Mouse (Mus musculus): ENCODE results near the gene Peak1. TPM values are rescaled to one million over a fixed set of nuclear protein-coding genes. Genes with fewer than 3 reads are reported as not detected.
A peak's percentile ranks its signal among the peaks of the same experiment; 100 is the strongest.

Peak1 gene
- polyA plus RNA-seq, 1 experiment from 2014 or later = 10.7 TPM

- Histone ChIP-seq H3K9me3 (no peaks in the 10 kb centered on the region), H3K27me3 (replicated peaks) (no peaks in the 10 kb centered on the region), H3K4me1 (peaks cover 28% of the 10 kb centered on the region), H3K36me3 (0 out of 2 replicates have a peak, but pooled peaks cover under 1% of the 10 kb centered on the region), H3K27ac (replicated peaks) (peak overlapping the region; percentile 15; the same call in 1 of the 2 replicates), H3K9ac (peak overlapping the region; percentile 11; the same call in 1 of the 2 replicates), H3K4me2 (peak overlapping the region; percentile 23; the same call in 1 of the 2 replicates), H3K4me3 (no peak overlapping the region)
- no peak for ATAC-seq (ENCODE audit: extremely low read depth, insufficient number of reproducible peaks, low FRiP score, low TSS enrichment)
- 36% methylated on average over 11 of the region's 11 CpGs for WGBS
These were observed 204.2 kb downstream of the Peak1 start for GRCm38 (mm10) chr9:56213451-56214291.

GRCm38 (mm10) chr9:56208817-56209216 lies 209.1 kb downstream of the Peak1 start:
- no peak overlapping the region for H3K27ac ChIP-seq (replicated peaks)

GRCm38 (mm10) chr9:56207516-56207915 lies 210.4 kb downstream of the Peak1 start:
- Histone ChIP-seq H3K27me3 (replicated peaks) (no peaks in the 10 kb centered on the region), H3K27ac (replicated peaks) (no peak overlapping the region), H3K4me1 (no peaks in the 10 kb centered on the region), H3K36me3 (peaks cover 47% of the 10 kb centered on the region), H3K9ac (no peak overlapping the region), H3K9me3 (no peaks in the 10 kb centered on the region), H3K4me3 (no peak overlapping the region), H3K4me2 (no peak overlapping the region)
- no peak for ATAC-seq (ENCODE audit: extremely low read depth, insufficient number of reproducible peaks, low FRiP score, low TSS enrichment)
- 82% methylated on average over 5 of the region's 5 CpGs for WGBS

More at GRCm38 (mm10) chr9:56208817-56209216, 209.1 kb downstream of the Peak1 start:
- no peaks in the 10 kb centered on the region for H3K9me3 ChIP-seq
- H3K4me2 ChIP-seq = no peak overlapping the region
- H3K9ac ChIP-seq = no peak overlapping the region
- H3K27me3 ChIP-seq (replicated peaks) = no peaks in the 10 kb centered on the region
- 77% methylated on average over 8 of the region's 8 CpGs for WGBS
- no peak for ATAC-seq (ENCODE audit: extremely low read depth, insufficient number of reproducible peaks, low FRiP score, low TSS enrichment)
- H3K4me1 ChIP-seq = peaks cover 5% of the 10 kb centered on the region
- H3K4me3 ChIP-seq = no peak overlapping the region
- peaks cover 39% of the 10 kb centered on the region for H3K36me3 ChIP-seq

- WGBS = 86% methylated on average over 10 of the region's 10 CpGs
These were observed 210.8 kb downstream of the Peak1 start for GRCm38 (mm10) chr9:56207083-56207482.

GRCm38 (mm10) chr9:56205336-56205735 lies 212.5 kb downstream of the Peak1 start:
- no peaks in the 10 kb centered on the region for H3K9me3 ChIP-seq
- no peak overlapping the region for H3K9ac ChIP-seq
- H3K4me1 ChIP-seq = peaks cover 6% of the 10 kb centered on the region; the same call in 1 of the 2 replicates
- peaks cover 47% of the 10 kb centered on the region for H3K36me3 ChIP-seq
- no peak overlapping the region for H3K4me2 ChIP-seq
- no peaks in the 10 kb centered on the region for H3K27me3 ChIP-seq (replicated peaks)
- H3K27ac ChIP-seq (replicated peaks) = no peak overlapping the region
- no peak overlapping the region for H3K4me3 ChIP-seq
- no peak for ATAC-seq (ENCODE audit: extremely low read depth, insufficient number of reproducible peaks, low FRiP score, low TSS enrichment)
- WGBS = 69% methylated on average over 11 of the region's 11 CpGs

More at GRCm38 (mm10) chr9:56207083-56207482, 210.8 kb downstream of the Peak1 start:
- H3K4me2 ChIP-seq = no peak overlapping the region
- H3K9ac ChIP-seq = no peak overlapping the region
- H3K27ac ChIP-seq (replicated peaks) = no peak overlapping the region
- ATAC-seq (ENCODE audit: extremely low read depth, insufficient number of reproducible peaks, low FRiP score, low TSS enrichment) = no peak
- no peaks in the 10 kb centered on the region for H3K9me3 ChIP-seq
- H3K4me3 ChIP-seq = no peak overlapping the region
- H3K36me3 ChIP-seq = peaks cover 47% of the 10 kb centered on the region
- H3K27me3 ChIP-seq (replicated peaks) = no peaks in the 10 kb centered on the region
- no peaks in the 10 kb centered on the region for H3K4me1 ChIP-seq

- no peak overlapping the region for H3K4me3 ChIP-seq
- peaks cover 47% of the 10 kb centered on the region for H3K36me3 ChIP-seq
- H3K27me3 ChIP-seq (replicated peaks) = no peaks in the 10 kb centered on the region
- WGBS = 93% methylated on average over 4 of the region's 4 CpGs
- no peaks in the 10 kb centered on the region for H3K9me3 ChIP-seq
- no peak overlapping the region for H3K4me2 ChIP-seq
- H3K4me1 ChIP-seq = peaks cover 6% of the 10 kb centered on the region; the same call in 1 of the 2 replicates
- no peak for ATAC-seq (ENCODE audit: extremely low read depth, insufficient number of reproducible peaks, low FRiP score, low TSS enrichment)
- no peak overlapping the region for H3K9ac ChIP-seq
- no peak overlapping the region for H3K27ac ChIP-seq (replicated peaks)
These were observed 213.6 kb downstream of the Peak1 start for GRCm38 (mm10) chr9:56204316-56204715.

GRCm38 (mm10) chr9:56200645-56201314 lies 217.1 kb downstream of the Peak1 start:
- H3K9me3 ChIP-seq = no peaks in the 10 kb centered on the region
- H3K4me1 ChIP-seq = peaks cover 6% of the 10 kb centered on the region; the same call in 1 of the 2 replicates
- H3K4me3 ChIP-seq = no peak overlapping the region
- WGBS = 37% methylated on average over 14 of the region's 14 CpGs
- no peak overlapping the region for H3K9ac ChIP-seq
- no peak overlapping the region for H3K4me2 ChIP-seq
- H3K27ac ChIP-seq (replicated peaks) = no peak overlapping the region
- no peak for ATAC-seq (ENCODE audit: extremely low read depth, insufficient number of reproducible peaks, low FRiP score, low TSS enrichment)
- peaks cover 27% of the 10 kb centered on the region for H3K36me3 ChIP-seq
- no peaks in the 10 kb centered on the region for H3K27me3 ChIP-seq (replicated peaks)

- no peak overlapping the region for H3K4me2 ChIP-seq
- no peak overlapping the region for H3K4me3 ChIP-seq
- H3K4me1 ChIP-seq = peaks cover 6% of the 10 kb centered on the region; the same call in 1 of the 2 replicates
- H3K9ac ChIP-seq = no peak overlapping the region
- 56% methylated on average over 2 of the region's 2 CpGs for WGBS
- no peak for ATAC-seq (ENCODE audit: extremely low read depth, insufficient number of reproducible peaks, low FRiP score, low TSS enrichment)
- no peaks in the 10 kb centered on the region for H3K27me3 ChIP-seq (replicated peaks)
- no peak overlapping the region for H3K27ac ChIP-seq (replicated peaks)
- H3K9me3 ChIP-seq = no peaks in the 10 kb centered on the region
- H3K36me3 ChIP-seq = peaks cover 21% of the 10 kb centered on the region
These were observed 217.7 kb downstream of the Peak1 start for GRCm38 (mm10) chr9:56200200-56200599.

- 71% methylated on average over 4 of the region's 4 CpGs for WGBS
- no peak for ATAC-seq (ENCODE audit: extremely low read depth, insufficient number of reproducible peaks, low FRiP score, low TSS enrichment)
- Histone ChIP-seq H3K27me3 (replicated peaks) (peaks cover 11% of the 10 kb centered on the region), H3K9ac (no peak overlapping the region), H3K9me3 (no peaks in the 10 kb centered on the region), H3K4me2 (no peak overlapping the region), H3K36me3 (no peaks in the 10 kb centered on the region), H3K4me3 (no peak overlapping the region), H3K4me1 (peaks cover 9% of the 10 kb centered on the region; the same call in 1 of the 2 replicates), H3K27ac (replicated peaks) (no peak overlapping the region)
These were observed 220.9 kb downstream of the Peak1 start for GRCm38 (mm10) chr9:56196921-56197320.

GRCm38 (mm10) chr9:56195193-56195592 lies 222.7 kb downstream of the Peak1 start:
- ATAC-seq (ENCODE audit: extremely low read depth, insufficient number of reproducible peaks, low FRiP score, low TSS enrichment) = no peak
- H3K4me3 ChIP-seq = no peak overlapping the region

More at GRCm38 (mm10) chr9:56195193-56195592, 222.7 kb downstream of the Peak1 start:
- H3K4me1 ChIP-seq = 0 out of 2 replicates have a peak, but pooled peaks cover 3% of the 10 kb centered on the region
- peaks cover 11% of the 10 kb centered on the region for H3K27me3 ChIP-seq (replicated peaks)
- WGBS = 62% methylated on average over 3 of the region's 3 CpGs
- H3K36me3 ChIP-seq = no peaks in the 10 kb centered on the region
- no peak overlapping the region for H3K4me2 ChIP-seq
- no peak overlapping the region for H3K9ac ChIP-seq
- H3K27ac ChIP-seq (replicated peaks) = no peak overlapping the region
- H3K9me3 ChIP-seq = no peaks in the 10 kb centered on the region

Measured in heart, embryonic 13.5 days (tissue).